In the genomic region with DNA sequence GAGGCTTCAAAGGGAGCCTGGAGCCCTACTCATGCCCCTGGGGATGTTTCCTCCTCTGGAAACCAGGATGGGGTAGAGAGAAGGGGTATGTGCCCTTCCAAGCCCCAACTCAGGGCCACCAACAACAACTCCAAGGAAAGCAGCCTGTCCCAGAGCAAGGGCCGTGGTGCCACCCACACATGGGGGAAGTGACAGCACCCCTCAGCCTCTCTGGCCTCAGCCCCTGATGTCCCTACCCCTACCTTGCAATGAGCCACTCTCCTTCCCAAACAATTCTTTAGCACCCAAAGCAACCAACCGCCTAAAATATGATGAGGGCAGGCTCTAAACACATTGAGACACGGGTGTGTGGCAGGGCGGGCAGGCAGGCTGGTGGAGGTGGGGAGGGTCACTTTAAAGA, we compare ENCODE assay signal across 8 mouse cellular contexts. TPM values are rescaled to one million over a fixed set of nuclear protein-coding genes. Genes with fewer than 3 reads are reported as not detected.
A peak's percentile ranks its signal among the peaks of the same experiment; 100 is the strongest.
DNase-seq lines count a peak whose midpoint lies in the region; ATAC-seq and TF ChIP-seq lines count a peak whose summit lies in the region.

No protein-coding gene starts in this region.

- H3K4me2 ChIP-seq in forebrain, embryonic 14.5 days (ENCODE audit: low read length): peak overlapping the region; percentile 77
- H3K4me2 ChIP-seq in intestine, embryonic 16.5 days (ENCODE audit: low read depth, low read length): peak overlapping the region; percentile 96
- peak overlapping the region; percentile 75 for H3K4me2 ChIP-seq in neural tube, embryonic 14.5 days (ENCODE audit: low read depth, low read length)

- peak overlapping the region; percentile 53 for H3K4me3 ChIP-seq in left cerebral cortex, adult 2 months
- H3K4me3 ChIP-seq in forebrain, embryonic 14.5 days (ENCODE audit: low read depth, low read length): peak overlapping the region; percentile 54
- H3K4me3 ChIP-seq in intestine, embryonic 16.5 days (ENCODE audit: low read length): peak overlapping the region; percentile 59
- H3K4me3 ChIP-seq in neural tube, embryonic 14.5 days (ENCODE audit: low read depth, low read length): peak overlapping the region; percentile 59

- 17% methylated on average over 4 of the region's 4 CpGs for WGBS in forebrain, embryonic 14.5 days
- WGBS in intestine, embryonic 16.5 days: 38% methylated on average over 4 of the region's 4 CpGs
- WGBS in neural tube, embryonic 14.5 days: 14% methylated on average over 4 of the region's 4 CpGs

- no peak for ATAC-seq in forebrain, embryonic 14.5 days
- ATAC-seq in intestine, embryonic 16.5 days: no peak
- ATAC-seq in neural tube, embryonic 14.5 days (ENCODE audit: low read depth): no peak
- ATAC-seq in activated CD4-positive, CD25-positive, alpha-beta regulatory T cell, adult 4 months: no peak

- H3K27ac ChIP-seq in left cerebral cortex, adult 2 months: no peak overlapping the region
- H3K27ac ChIP-seq in forebrain, embryonic 14.5 days (ENCODE audit: low read depth, low read length): no peak overlapping the region
- H3K27ac ChIP-seq in intestine, embryonic 16.5 days (ENCODE audit: low read length): 0 out of 2 replicates have a peak overlapping the region, but pooled peaks have one; percentile 92
- no peak overlapping the region for H3K27ac ChIP-seq in neural tube, embryonic 14.5 days (ENCODE audit: low read depth, low read length)

- peaks cover 42% of the 10 kb centered on the region for H3K4me1 ChIP-seq in forebrain, embryonic 14.5 days (ENCODE audit: control insufficient read depth, insufficient read depth, low read length)
- peaks cover 51% of the 10 kb centered on the region for H3K4me1 ChIP-seq in intestine, embryonic 16.5 days (ENCODE audit: control insufficient read depth, insufficient read depth, low read length)
- H3K4me1 ChIP-seq in neural tube, embryonic 14.5 days (ENCODE audit: control insufficient read depth, insufficient read depth, low read length): peaks cover 20% of the 10 kb centered on the region

- DNase-seq in left cerebral cortex, adult 2 months (ENCODE audit: extremely low spot score in 1 of 2, low spot score in 2 of 2): no peak
- no peak for DNase-seq in left cerebral cortex, postnatal 25 days (ENCODE audit: low spot score in 2 of 2)
- no peak for DNase-seq in forebrain, embryonic 14.5 days (ENCODE audit: low spot score)
- DNase-seq in left cerebral cortex, adult 18-20 months (ENCODE audit: low spot score in 2 of 2): no peak
- no peak for DNase-seq in testis, postnatal 10 days (ENCODE audit: low spot score)

- H3K36me3 ChIP-seq in forebrain, embryonic 14.5 days (ENCODE audit: control insufficient read depth, insufficient read depth, low read length): peaks cover 20% of the 10 kb centered on the region
- peaks cover 14% of the 10 kb centered on the region; the same call in 1 of the 2 replicates for H3K36me3 ChIP-seq in intestine, embryonic 16.5 days (ENCODE audit: control insufficient read depth, insufficient read depth, low read length)
- H3K36me3 ChIP-seq in neural tube, embryonic 14.5 days (ENCODE audit: control insufficient read depth, insufficient read depth, low read length): peaks cover 13% of the 10 kb centered on the region

- intact Hi-C loops in left cerebral cortex, adult 2 months (cut with DNase I): loop anchor here (5.0 kb wide), 1 partner anchor 212 kb away; a partner anchor contains a TSS
- intact Hi-C loops in left cerebral cortex, postnatal 25 days (cut with DNase I): loop anchor here (5.0 kb wide), 1 partner anchor 132 kb away; no protein-coding TSS in a partner anchor

- no peak for TF ChIP-seq CTCF in left cerebral cortex, adult 2 months (IDR thresholded peaks at IDR 0.05)

- H3K9me3 ChIP-seq in forebrain, embryonic 14.5 days (replicated peaks; ENCODE audit: control insufficient read depth, low read length): no peaks in the 10 kb centered on the region
- no peaks in the 10 kb centered on the region for H3K9me3 ChIP-seq in intestine, embryonic 16.5 days (ENCODE audit: control insufficient read depth, low read length)
- H3K9me3 ChIP-seq in neural tube, embryonic 14.5 days (ENCODE audit: control insufficient read depth, low read length): no peaks in the 10 kb centered on the region

- H3K9ac ChIP-seq in forebrain, embryonic 14.5 days (ENCODE audit: low read length): peak overlapping the region; percentile 79
- peak overlapping the region; percentile 70 for H3K9ac ChIP-seq in intestine, embryonic 16.5 days (ENCODE audit: low read depth, low read length)
- H3K9ac ChIP-seq in neural tube, embryonic 14.5 days (replicated peaks; ENCODE audit: low read depth, low read length): peak overlapping the region; percentile 72

- no peaks in the 10 kb centered on the region; the same call in 1 of the 2 replicates for H3K27me3 ChIP-seq in forebrain, embryonic 14.5 days (replicated peaks; ENCODE audit: control insufficient read depth, insufficient read depth, low read length)
- H3K27me3 ChIP-seq in intestine, embryonic 16.5 days (replicated peaks; ENCODE audit: control insufficient read depth, insufficient read depth, low read length): no peaks in the 10 kb centered on the region
- peaks cover 7% of the 10 kb centered on the region for H3K27me3 ChIP-seq in neural tube, embryonic 14.5 days (ENCODE audit: control insufficient read depth, insufficient read depth, low read length)

RNA-seq across cellular contexts. Expression of a gene that starts 6.1 kb away (rescaled TPM):
- 10 to 100 TPM; 17.6 to 19.2 TPM for total RNA-seq in left cerebral cortex, adult 2 months (2021)
- 10 to 100 TPM; 23.2 to 25.6 TPM for total RNA-seq in left cerebral cortex, postnatal 25 days (2021)
- polyA plus RNA-seq in forebrain, embryonic 14.5 days (2014; fragmentation: Nextera tagmentation; extraction: Ambion mirVana): 42.6 and 54.7 TPM in 2 replicates
- 49.6 and 51.5 TPM in 2 replicates for polyA plus RNA-seq in intestine, embryonic 16.5 days (2015; fragmentation: Nextera tagmentation; extraction: Ambion mirVana)
- 66.6 and 103 TPM in 2 replicates for polyA plus RNA-seq in neural tube, embryonic 14.5 days (2014; fragmentation: Nextera tagmentation; extraction: Ambion mirVana)
- total RNA-seq in left cerebral cortex, adult 18-20 months (2021): 10 to 100 TPM; 18.6 to 20.9 TPM
- under 1 TPM; 0.17 to 0.36 TPM for polyA plus RNA-seq in activated CD4-positive, CD25-positive, alpha-beta regulatory T cell, adult 4 months (2017; shearing (Covaris generic))

RNA-seq across cellular contexts. Expression of a gene that starts 12.8 kb away (rescaled TPM):
- 10 to 100 TPM; 72.1 to 79.8 TPM for total RNA-seq in left cerebral cortex, adult 2 months (2021)
- 10 to 100 TPM; 67.4 to 76.6 TPM for total RNA-seq in left cerebral cortex, postnatal 25 days (2021)
- polyA plus RNA-seq in forebrain, embryonic 14.5 days (2014; fragmentation: Nextera tagmentation; extraction: Ambion mirVana): 163 and 174 TPM in 2 replicates
- polyA plus RNA-seq in intestine, embryonic 16.5 days (2015; fragmentation: Nextera tagmentation; extraction: Ambion mirVana): 117 and 133 TPM in 2 replicates
- 118 TPM in 2 replicates for polyA plus RNA-seq in neural tube, embryonic 14.5 days (2014; fragmentation: Nextera tagmentation; extraction: Ambion mirVana)
- 10 to 100 TPM; 74.5 to 75.7 TPM for total RNA-seq in left cerebral cortex, adult 18-20 months (2021)
- 100 to 1,000 TPM in 1 of 2 experiments, 10 to 100 TPM in 1; 89.2 to 117 TPM for polyA plus RNA-seq in activated CD4-positive, CD25-positive, alpha-beta regulatory T cell, adult 4 months (2017; shearing (Covaris generic))

RNA-seq across cellular contexts. Expression of a gene that starts 31.8 kb away (rescaled TPM):
- total RNA-seq in left cerebral cortex, adult 2 months (2021): 10 to 100 TPM; 71.4 to 76.8 TPM
- total RNA-seq in left cerebral cortex, postnatal 25 days (2021): 10 to 100 TPM; 67.9 to 74.1 TPM
- polyA plus RNA-seq in forebrain, embryonic 14.5 days (2014; fragmentation: Nextera tagmentation; extraction: Ambion mirVana): 124 and 147 TPM in 2 replicates
- polyA plus RNA-seq in intestine, embryonic 16.5 days (2015; fragmentation: Nextera tagmentation; extraction: Ambion mirVana): 79.1 and 90.1 TPM in 2 replicates
- 149 and 174 TPM in 2 replicates for polyA plus RNA-seq in neural tube, embryonic 14.5 days (2014; fragmentation: Nextera tagmentation; extraction: Ambion mirVana)
- total RNA-seq in left cerebral cortex, adult 18-20 months (2021): 10 to 100 TPM; 72.3 to 75.6 TPM
- polyA plus RNA-seq in activated CD4-positive, CD25-positive, alpha-beta regulatory T cell, adult 4 months (2017; shearing (Covaris generic)): 100 to 1,000 TPM in 1 of 2 experiments, 10 to 100 TPM in 1; 93.7 to 120 TPM

RNA-seq across cellular contexts. Expression of a gene that starts 31.9 kb away (rescaled TPM):
- 10 to 100 TPM; 84.5 to 89.1 TPM for total RNA-seq in left cerebral cortex, adult 2 months (2021)
- 10 to 100 TPM; 82.4 to 94.4 TPM for total RNA-seq in left cerebral cortex, postnatal 25 days (2021)
- 63.1 TPM in 2 replicates for polyA plus RNA-seq in forebrain, embryonic 14.5 days (2014; fragmentation: Nextera tagmentation; extraction: Ambion mirVana)
- polyA plus RNA-seq in intestine, embryonic 16.5 days (2015; fragmentation: Nextera tagmentation; extraction: Ambion mirVana): 142 and 145 TPM in 2 replicates
- polyA plus RNA-seq in neural tube, embryonic 14.5 days (2014; fragmentation: Nextera tagmentation; extraction: Ambion mirVana): 62.3 and 67.1 TPM in 2 replicates
- 10 to 100 TPM; 76.6 to 90.5 TPM for total RNA-seq in left cerebral cortex, adult 18-20 months (2021)
- polyA plus RNA-seq in activated CD4-positive, CD25-positive, alpha-beta regulatory T cell, adult 4 months (2017; shearing (Covaris generic)): 10 to 100 TPM; 34.1 to 40.2 TPM

RNA-seq across cellular contexts. Expression of a gene that starts 47.9 kb away (rescaled TPM):
- 1 to 10 TPM; 1.6 to 2.0 TPM for total RNA-seq in left cerebral cortex, adult 2 months (2021)
- 1 to 10 TPM; 1.5 to 1.7 TPM for total RNA-seq in left cerebral cortex, postnatal 25 days (2021)
- 6.9 and 7.9 TPM in 2 replicates for polyA plus RNA-seq in forebrain, embryonic 14.5 days (2014; fragmentation: Nextera tagmentation; extraction: Ambion mirVana)
- polyA plus RNA-seq in intestine, embryonic 16.5 days (2015; fragmentation: Nextera tagmentation; extraction: Ambion mirVana): 10.9 and 11.5 TPM in 2 replicates
- 2.9 and 7.9 TPM in 2 replicates for polyA plus RNA-seq in neural tube, embryonic 14.5 days (2014; fragmentation: Nextera tagmentation; extraction: Ambion mirVana)
- 1 to 10 TPM; 1.5 to 1.9 TPM for total RNA-seq in left cerebral cortex, adult 18-20 months (2021)
- polyA plus RNA-seq in activated CD4-positive, CD25-positive, alpha-beta regulatory T cell, adult 4 months (2017; shearing (Covaris generic)): under 1 TPM; 0.20 to 0.57 TPM

Comparison
In these comparisons a context has a peak if more than half of its experiments do, and no peak if none do; other contexts are left out.
1. RNA of a gene that starts 6.1 kb away (polyA plus RNA-seq): 66.6 to 103 TPM in neural tube, embryonic 14.5 days, 49.6 to 51.5 TPM in intestine, embryonic 16.5 days and 42.6 to 54.7 TPM in forebrain, embryonic 14.5 days; 0.17 to 0.36 TPM in activated CD4-positive, CD25-positive, alpha-beta regulatory T cell, adult 4 months; every median in the first group is over 10 times any median in the second.
2. Peak in every context shown above with its lines, with median percentiles within 50 percentile points of each other: H3K4me3 ChIP-seq, H3K4me2 ChIP-seq and H3K9ac ChIP-seq.